Mouse (Mus musculus) kidney, adult 2 months (tissue): ENCODE results near the gene Gm17490.

ENCODE experiments used
- CTCF ChIP-seq: fragments of 200-500 bp; conservative IDR thresholded peaks from 2 replicates; pipeline ENCODE4 v1.5.1; 2011; ENCODE audit warnings: low read depth, mild to moderate bottlenecking, control low read depth, low read length, moderate library complexity, mixed read lengths; ENCODE audit not compliant: insufficient read depth, insufficient read length
- POLR2A ChIP-seq: fragments of 200-500 bp; IDR thresholded peaks from one replicate; pipeline ENCODE4 v1.6.1; 2011; ENCODE audit warnings: low read depth, low read length, control low read depth

DNA sequence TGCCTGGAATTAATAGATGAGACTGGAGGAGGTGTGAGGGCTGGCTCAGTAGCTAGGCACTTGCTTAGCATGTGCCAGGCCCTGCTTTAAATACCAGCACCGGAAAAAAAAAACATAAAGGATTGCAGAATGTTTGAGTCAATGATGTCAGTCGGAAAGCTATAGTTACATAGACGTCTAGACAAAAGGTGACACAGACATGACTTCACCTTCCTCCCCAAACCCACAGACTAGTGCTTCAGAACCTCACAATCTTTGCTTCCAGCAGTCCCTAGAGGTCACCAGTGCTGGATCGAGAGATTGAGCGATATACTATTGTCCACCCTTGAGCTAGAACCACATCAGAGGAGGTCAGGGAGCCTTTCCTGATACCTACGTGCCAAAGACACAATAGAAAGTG is 9.0 kb upstream of the Gm17490 start:
- TF ChIP-seq CTCF (no peak), POLR2A (no peak)
